Mouse (Mus musculus) CH12.LX (cell line): ENCODE measurements around the gene Fam135a. TPM values are rescaled to one million over a fixed set of nuclear protein-coding genes. Genes with fewer than 3 reads are reported as not detected.

Experiments used
- DNase-seq: peaks from one replicate; pipeline ENCODE4 v3.0.0-alpha.2; 2013; ENCODE audit errors: extremely low read depth
- H3K27ac ChIP-seq: 2 replicates; pipeline ENCODE4 v1.5.1; 2012; ENCODE audit warnings: low read depth, mild to moderate bottlenecking, control low read depth, moderate library complexity; ENCODE audit not compliant: insufficient read depth
- H3K27me3 ChIP-seq: replicated peaks from 2 replicates; pipeline ENCODE3; 2012; ENCODE audit warnings: inconsistent platforms
- H3K36me3 ChIP-seq, 2 experiments: replicated peaks in 1 of 2; 2 replicates each; pipeline versions ENCODE3 to v1.6.1; 2012; ENCODE audit warnings: inconsistent platforms in 1 of 2, low read length in 1 of 2, mild to moderate bottlenecking in 1 of 2, mixed read lengths in 1 of 2, moderate library complexity in 1 of 2; ENCODE audit not compliant: control insufficient read depth in 1 of 2, insufficient read depth in 1 of 2
- H3K4me1 ChIP-seq, 2 experiments: 2 replicates each; pipeline ENCODE4 v1.6.1; 2012; ENCODE audit warnings: inconsistent platforms in 1 of 2, moderate library complexity in 1 of 2; ENCODE audit not compliant: insufficient read depth in 2 of 2, control insufficient read depth in 1 of 2
- H3K4me2 ChIP-seq: 2 replicates; pipeline ENCODE4 v1.6.1; 2012; ENCODE audit warnings: low read depth, mild to moderate bottlenecking, control low read depth; ENCODE audit not compliant: poor library complexity, insufficient read depth, severe bottlenecking
- H3K4me3 ChIP-seq, 3 experiments: fragments of 150-350 bp in 1 of 3; sonication (generic) in 1 of 3; replicated peaks in 1 of 3; 2 replicates each; pipeline versions ENCODE3 to v1.5.1; 2011 to 2012; ENCODE audit warnings: low read depth in 2 of 3, low read length in 2 of 3, mild to moderate bottlenecking in 2 of 3, moderate library complexity in 2 of 3, control low read depth in 1 of 3, improper control_type of control experiment in 1 of 3, inconsistent platforms in 1 of 3, mixed read lengths in 1 of 3; ENCODE audit not compliant: poor library complexity in 1 of 3
- H3K79me2 ChIP-seq: replicated peaks from 2 replicates; pipeline ENCODE4 v1.6.1; 2012; ENCODE audit warnings: mild to moderate bottlenecking, moderate library complexity; ENCODE audit not compliant: control insufficient read depth, poor library complexity, insufficient read depth, severe bottlenecking; ENCODE audit errors: extremely low read depth
- H3K9ac ChIP-seq: 2 replicates; pipeline ENCODE4 v1.6.1; 2012; ENCODE audit warnings: low read depth, mild to moderate bottlenecking, control low read depth, moderate library complexity; ENCODE audit not compliant: insufficient read depth
- H3K9me3 ChIP-seq: replicated peaks from 2 replicates; pipeline ENCODE3; 2012; ENCODE audit warnings: low read length, inconsistent platforms, mixed read lengths
- BHLHE40 ChIP-seq: IDR thresholded peaks from 2 replicates; pipeline ENCODE4 v1.6.1; 2011; ENCODE audit warnings: mild to moderate bottlenecking, low read depth, low read length, improper control_type of control experiment
- CHD2 ChIP-seq: IDR thresholded peaks from 2 replicates; pipeline ENCODE4 v1.6.1; 2011; ENCODE audit warnings: low read length, improper control_type of control experiment
- CTCF ChIP-seq, 2 experiments: IDR thresholded peaks in 1 of 2; conservative IDR thresholded peaks in 1 of 2; 2 replicates each; pipeline ENCODE4 v1.5.1; 2011 to 2012; ENCODE audit warnings: low read depth in 2 of 2, low read length in 2 of 2, improper control_type of control experiment in 1 of 2, inconsistent platforms in 1 of 2, mild to moderate bottlenecking in 1 of 2, moderate library complexity in 1 of 2
- E2F4 ChIP-seq: IDR thresholded peaks from 2 replicates; pipeline ENCODE4 v1.6.1; 2011; ENCODE audit warnings: low read depth, low read length, improper control_type of control experiment; ENCODE audit not compliant: insufficient replicate concordance
- ETS1 ChIP-seq: conservative IDR thresholded peaks from 2 replicates; pipeline ENCODE4 v1.6.1; 2012; ENCODE audit warnings: low read depth, mild to moderate bottlenecking, inconsistent platforms, low read length, improper control_type of control experiment, moderate library complexity
- IRF4 ChIP-seq: IDR thresholded peaks from 2 replicates; pipeline ENCODE4 v1.6.1; 2014; ENCODE audit warnings: low read depth, mild to moderate bottlenecking, inconsistent platforms, low read length, improper control_type of control experiment
- MAFK ChIP-seq: IDR thresholded peaks from 2 replicates; pipeline ENCODE4 v1.6.1; 2011; ENCODE audit warnings: low read length, improper control_type of control experiment; ENCODE audit not compliant: insufficient replicate concordance
- MAX ChIP-seq: IDR thresholded peaks from 2 replicates; pipeline ENCODE4 v1.6.1; 2011; ENCODE audit warnings: low read length, improper control_type of control experiment
- MXI1 ChIP-seq: IDR thresholded peaks from 2 replicates; pipeline ENCODE4 v1.6.1; 2011; ENCODE audit warnings: mild to moderate bottlenecking, low read depth, low read length, improper control_type of control experiment
- NRF1 ChIP-seq: IDR thresholded peaks from 2 replicates; pipeline ENCODE4 v1.6.1; 2014; ENCODE audit warnings: low read depth, mild to moderate bottlenecking, inconsistent platforms, low read length, improper control_type of control experiment, moderate library complexity
- PAX5 ChIP-seq: IDR thresholded peaks from 2 replicates; pipeline ENCODE4 v1.6.1; 2012; ENCODE audit warnings: low read length, inconsistent platforms, mixed read lengths
- RAD21 ChIP-seq: IDR thresholded peaks from 2 replicates; pipeline ENCODE4 v1.6.1; 2011; ENCODE audit warnings: low read depth, mild to moderate bottlenecking, low read length, improper control_type of control experiment, moderate library complexity
- RCOR1 ChIP-seq: conservative IDR thresholded peaks from 2 replicates; pipeline ENCODE4 v1.6.1; 2012; ENCODE audit warnings: low read depth, mild to moderate bottlenecking, inconsistent platforms, low read length, improper control_type of control experiment
- SIN3A ChIP-seq: IDR thresholded peaks from 2 replicates; pipeline ENCODE4 v1.6.1; 2012; ENCODE audit warnings: low read length, improper control_type of control experiment, inconsistent platforms
- UBTF ChIP-seq: IDR thresholded peaks from 2 replicates; pipeline ENCODE4 v1.6.1; 2012; ENCODE audit warnings: low read depth, mild to moderate bottlenecking, inconsistent platforms, low read length, improper control_type of control experiment, moderate library complexity
- ZC3H11A ChIP-seq: IDR thresholded peaks from 2 replicates; pipeline ENCODE4 v1.6.1; 2012; ENCODE audit warnings: low read depth, mild to moderate bottlenecking, inconsistent platforms, low read length, improper control_type of control experiment
- ZMIZ1 ChIP-seq: IDR thresholded peaks from 2 replicates; pipeline ENCODE4 v1.6.1; 2012; ENCODE audit warnings: low read depth, mild to moderate bottlenecking, inconsistent platforms, low read length, improper control_type of control experiment
- ZNF384 ChIP-seq: IDR thresholded peaks from 2 replicates; pipeline ENCODE4 v1.6.1; 2012; ENCODE audit warnings: low read depth, low read length, improper control_type of control experiment, inconsistent platforms
- dilution Hi-C: fragments of 300-500 bp; cut with MboI; formaldehyde crosslinking; loops from 2 replicates; pipeline ENCODE4 v1.14.3; 2020; ENCODE audit warnings: low sequenced_read_pairs; ENCODE audit not compliant: extremely low pct_unique_long_range_greater_than_20kb, extremely low pct_ligation_motif_present
- in situ Hi-C: fragments of 300-500 bp; cut with MboI; formaldehyde crosslinking; loops from 3 replicates; pipeline ENCODE4 v1.14.3; 2019; ENCODE audit warnings: low sequenced_read_pairs, low pct_ligation_motif_present, low pct_unique_long_range_greater_than_20kb, mixed read lengths
- polyA plus RNA-seq: library from polyadenylated mRNA; unstranded; fragments of >175 nt; gene quantifications from 2 replicates; pipeline ENCODE4 v1.2.1, GENCODE M21; 2012; ENCODE audit warnings: low read depth; ENCODE audit not compliant: insufficient read length
- total RNA-seq, 2 experiments: library from RNA; depleted of rRNA; stranded (reverse); fragments of 300-350 nt in 1 of 2; fragments of >200 nt in 1 of 2; gene quantifications; 2 replicates each; pipeline ENCODE4 v1.2.3; 2012 to 2014

Fam135a gene
- total and polyA plus RNA-seq, 3 experiments: 1.5 to 2.1 (median 2.0) TPM

DNA sequence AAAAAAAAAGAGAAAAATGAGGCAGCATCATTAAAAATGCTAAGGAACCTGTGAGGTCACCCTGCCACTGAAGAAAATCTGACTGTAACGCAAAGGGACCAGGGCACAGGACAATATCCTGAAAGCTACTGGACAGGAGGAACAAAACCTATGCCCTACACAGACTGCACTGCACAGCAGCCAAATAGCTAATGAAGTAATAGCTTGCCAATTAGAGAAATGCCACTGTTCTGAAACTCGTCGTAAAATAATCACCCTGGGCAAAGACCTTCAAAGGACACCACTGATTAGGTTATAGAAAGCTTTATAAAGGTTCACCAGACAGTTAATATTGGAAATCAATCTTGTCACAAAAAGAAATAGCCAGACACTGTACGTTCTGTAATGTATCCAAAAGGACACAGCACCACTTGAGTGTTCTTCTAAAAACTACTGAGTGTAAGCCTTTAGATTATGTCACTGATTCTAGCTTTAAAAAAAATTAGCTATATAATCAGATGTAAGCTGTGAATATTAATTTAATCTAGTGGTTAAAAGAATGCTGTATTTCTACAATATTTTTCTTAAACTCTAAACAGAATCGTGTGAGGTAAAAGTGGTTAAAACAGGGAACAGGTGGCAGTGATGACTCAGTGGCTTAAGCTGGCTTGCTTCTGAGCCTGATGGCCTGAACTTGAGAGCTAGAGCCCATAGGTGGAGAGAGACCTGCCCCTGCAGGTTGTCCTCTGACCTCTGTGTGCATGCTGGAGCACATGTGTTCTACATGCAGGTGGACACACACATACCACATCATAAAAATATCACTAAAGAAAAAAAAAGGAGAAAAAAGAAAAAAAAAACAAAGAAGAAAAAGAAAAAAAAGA lies 26.5 kb downstream of the Fam135a start:
- Histone ChIP-seq H3K4me3 (no peak overlapping the region), H3K4me1 (no peaks in the 10 kb centered on the region), H3K9ac (no peak overlapping the region), H3K79me2 (no peaks in the 10 kb centered on the region), H3K27ac (no peak overlapping the region), H3K36me3 (no peaks in the 10 kb centered on the region), H3K9me3 (no peaks in the 10 kb centered on the region), H3K27me3 (no peaks in the 10 kb centered on the region), H3K4me2 (no peak overlapping the region)
- dilution Hi-C loops: no loop called here
- DNase-seq: no peak
- TF ChIP-seq ZMIZ1 (no peak), MXI1 (no peak), UBTF (no peak), MAFK (no peak), PAX5 (no peak), ZNF384 (no peak), NRF1 (no peak), RCOR1 (no peak)
- in situ Hi-C loops: no loop called here

DNA sequence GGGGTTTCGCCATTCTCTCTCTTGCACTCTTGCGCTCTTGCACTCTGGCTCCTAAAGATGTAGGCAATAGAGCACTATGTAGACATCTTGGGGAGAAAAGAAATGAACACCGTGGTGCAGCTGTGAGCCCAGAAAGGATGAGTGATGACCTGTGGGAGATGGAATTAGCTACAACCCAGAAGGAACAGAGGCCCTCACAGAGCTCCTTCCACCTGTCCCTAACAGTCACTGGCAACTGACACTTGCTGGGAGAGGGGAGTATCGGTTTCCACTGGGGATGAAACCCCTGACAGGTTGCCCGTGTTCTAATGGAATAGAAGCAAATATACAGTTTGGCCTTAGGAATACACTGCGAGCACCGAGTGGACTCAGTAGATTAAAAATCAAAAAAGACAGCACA lies 31.3 kb downstream of the Fam135a start:
- dilution Hi-C loops (no loop called here), in situ Hi-C loops (no loop called here)
- Histone ChIP-seq H3K4me3 (no peak overlapping the region), H3K4me2 (no peak overlapping the region), H3K27ac (no peak overlapping the region), H3K36me3 (no peaks in the 10 kb centered on the region), H3K9ac (no peak overlapping the region), H3K27me3 (no peaks in the 10 kb centered on the region), H3K79me2 (no peaks in the 10 kb centered on the region), H3K9me3 (no peaks in the 10 kb centered on the region), H3K4me1 (no peaks in the 10 kb centered on the region)
- TF ChIP-seq RAD21 (no peak), MAX (no peak), SIN3A (no peak), ZMIZ1 (no peak), IRF4 (no peak), ETS1 (no peak)
- no peak for DNase-seq

DNA sequence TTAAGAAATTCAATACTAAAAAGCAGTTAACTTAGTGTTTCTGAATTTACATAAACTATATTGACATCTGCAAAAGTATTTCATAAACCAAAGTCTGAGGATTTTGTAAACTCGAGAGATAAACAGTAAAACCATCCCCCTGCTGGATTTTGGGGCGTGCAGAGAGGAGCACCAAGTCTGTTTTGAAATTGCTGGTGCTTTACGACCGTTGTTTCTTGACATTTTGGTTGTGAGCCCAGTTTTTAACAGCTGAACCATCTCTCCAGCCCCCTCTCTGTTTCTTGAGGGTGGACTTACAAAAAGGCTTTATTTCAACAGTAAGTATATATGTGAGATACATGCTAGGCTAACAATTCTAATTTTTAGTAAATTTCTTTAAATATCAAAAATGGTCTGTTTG lies 33.4 kb downstream of the Fam135a start:
- no peak overlapping the region for H3K4me2 ChIP-seq
- TF ChIP-seq CHD2 (no peak), UBTF (no peak), ZC3H11A (no peak), CTCF (conservative IDR thresholded peaks at IDR 0.05 in 1 of 2, IDR thresholded peaks at IDR 0.05 in 1 of 2; ENCODE audit: low read depth in 2 of 2, low read length in 2 of 2) (no peak), PAX5 (no peak), E2F4 (no peak), BHLHE40 (no peak), ZMIZ1 (no peak)
- H3K27ac ChIP-seq: no peak overlapping the region
- in situ Hi-C loops: no loop called here
- dilution Hi-C loops: no loop called here
- no peaks in the 10 kb centered on the region for H3K36me3 ChIP-seq
- H3K4me3 ChIP-seq: no peak overlapping the region
- peaks cover 3 to 4% of the 10 kb centered on the region in 2 experiments; a peak in 2 of 4 replicates for H3K4me1 ChIP-seq
- no peaks in the 10 kb centered on the region for H3K79me2 ChIP-seq
- no peaks in the 10 kb centered on the region for H3K9me3 ChIP-seq
- no peaks in the 10 kb centered on the region for H3K27me3 ChIP-seq
- no peak overlapping the region for H3K9ac ChIP-seq
- no peak for DNase-seq
